Mouse (Mus musculus) MEL (cell line): ENCODE data around the gene Gm3435. TPM values are rescaled to one million over a fixed set of nuclear protein-coding genes. Genes with fewer than 3 reads are reported as not detected.
"Not testable (repeated sequence)": the region's sequence is repeated elsewhere in the genome, so short reads cannot be mapped to it uniquely, and the experiment has no call there.

Source experiments
- DNase-seq: peaks from one replicate; pipeline ENCODE4 v3.0.0; 2011; ENCODE audit warnings: low read depth, low spot score
- H3K27ac ChIP-seq: 2 replicates; pipeline ENCODE4 v1.5.1; 2012; ENCODE audit warnings: low read depth, mild to moderate bottlenecking, control low read depth, low read length, moderate library complexity; ENCODE audit not compliant: control insufficient read depth
- H3K27me3 ChIP-seq, 2 experiments: fragments of 150-350 bp in 1 of 2; sonication (generic) in 1 of 2; 2 replicates each; pipeline ENCODE4 v1.6.1; 2012; ENCODE audit warnings: low read length in 2 of 2, mild to moderate bottlenecking in 2 of 2, improper control_type of control experiment in 1 of 2, moderate library complexity in 1 of 2; ENCODE audit not compliant: insufficient read depth in 2 of 2, control insufficient read depth in 1 of 2
- H3K36me3 ChIP-seq, 2 experiments: 2 replicates each; pipeline ENCODE4 v1.6.1; 2012 to 2014; ENCODE audit warnings: low read length in 2 of 2, improper control_type of control experiment in 1 of 2, inconsistent platforms in 1 of 2, mild to moderate bottlenecking in 1 of 2; ENCODE audit not compliant: insufficient read depth in 2 of 2, control insufficient read depth in 1 of 2
- H3K4me1 ChIP-seq, 2 experiments: fragments of 150-350 bp in 1 of 2; sonication (generic) in 1 of 2; 2 replicates each; pipeline ENCODE4 v1.6.1; 2012; ENCODE audit warnings: low read length in 2 of 2, improper control_type of control experiment in 1 of 2, mild to moderate bottlenecking in 1 of 2; ENCODE audit not compliant: insufficient read depth in 2 of 2, control insufficient read depth in 1 of 2
- H3K4me3 ChIP-seq, 2 experiments: fragments of 150-350 bp in 1 of 2; sonication (generic) in 1 of 2; 2 replicates each; pipeline ENCODE4 v1.5.1; 2012; ENCODE audit warnings: low read depth in 2 of 2, low read length in 2 of 2, mild to moderate bottlenecking in 2 of 2, moderate library complexity in 2 of 2, control low read depth in 1 of 2, improper control_type of control experiment in 1 of 2; ENCODE audit not compliant: control insufficient read depth in 1 of 2, insufficient read depth in 1 of 2
- H3K79me2 ChIP-seq: 2 replicates; pipeline ENCODE4 v1.6.1; 2012; ENCODE audit warnings: mild to moderate bottlenecking, low read length, moderate library complexity; ENCODE audit not compliant: control insufficient read depth, poor library complexity, insufficient read depth
- H3K9ac ChIP-seq: 2 replicates; pipeline ENCODE4 v1.6.1; 2012; ENCODE audit warnings: low read depth, mild to moderate bottlenecking, control low read depth, low read length, moderate library complexity; ENCODE audit not compliant: control insufficient read depth, poor library complexity, severe bottlenecking
- H3K9me3 ChIP-seq: fragments of 150-350 bp; sonication (generic); replicated peaks from 2 replicates; pipeline ENCODE4 v1.6.1; 2012; ENCODE audit warnings: mild to moderate bottlenecking, low read length, improper control_type of control experiment, moderate library complexity; ENCODE audit not compliant: insufficient read depth
- polyA plus RNA-seq, 2 experiments: library from polyadenylated mRNA; stranded (reverse) in 1 of 2; unstranded in 1 of 2; fragments of >175 nt in 1 of 2; fragments of >200 nt in 1 of 2; gene quantifications; 2 replicates each; pipeline versions ENCODE4 v1.2.1 to v1.2.4; 2012; ENCODE audit warnings: low replicate concordance in 2 of 2, low read depth in 1 of 2; ENCODE audit not compliant: insufficient read length in 2 of 2, insufficient read depth in 1 of 2, missing spikeins in 1 of 2
- total RNA-seq: library from RNA; depleted of rRNA; stranded (reverse); fragments of 300-350 nt; gene quantifications from 2 replicates; pipeline ENCODE4 v1.2.3, GENCODE M21; 2012

Gene Gm3435
- total and polyA plus RNA-seq, 3 experiments: 1.1 to 3.6 TPM; not detected in 1

DNA sequence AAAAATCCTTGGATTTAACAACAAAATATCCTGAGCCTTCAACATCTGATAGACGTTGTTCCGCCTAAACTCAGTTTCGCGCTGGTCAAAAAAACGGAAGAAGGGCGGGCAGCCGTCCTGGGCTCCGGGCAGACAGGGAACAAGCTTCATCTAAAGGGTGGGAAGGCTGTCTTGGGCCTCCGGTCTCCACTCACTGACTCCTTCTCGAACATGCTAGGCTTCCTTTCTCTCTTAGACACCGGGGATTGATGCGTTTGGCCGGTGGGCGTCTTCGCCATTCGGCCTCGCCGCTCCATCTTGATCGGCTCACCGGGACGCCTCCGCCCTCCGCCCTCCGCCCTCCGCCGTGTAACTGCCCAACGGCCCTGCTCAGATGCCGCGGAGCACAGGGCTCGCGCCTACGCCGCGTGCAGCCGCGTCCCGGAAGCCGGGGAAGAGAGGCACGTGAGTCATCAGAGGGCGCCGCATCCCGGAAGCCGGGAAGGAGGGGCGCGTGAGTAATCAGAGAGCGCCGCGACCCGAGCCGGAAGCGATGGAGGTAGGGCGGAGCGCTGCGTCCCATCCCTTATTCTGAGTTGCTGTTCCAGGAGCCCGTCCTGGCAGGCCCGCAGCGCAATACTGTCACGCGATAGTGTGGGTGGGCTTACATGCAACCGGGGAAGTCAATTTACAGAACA, 31.5 kb upstream of the Gm3435 start, which contains the start of the genes 9030025P20Rik and Gm3417:
9030025P20Rik (plus strand) TSS at position 107 of the 677 bp plus-strand sequence.
Gm3417 (minus strand) TSS at position 429 of the 677 bp plus-strand sequence.
- not testable (repeated sequence) for H3K27me3 ChIP-seq, H3K9me3 ChIP-seq, H3K79me2 ChIP-seq, H3K4me1 ChIP-seq, H3K36me3 ChIP-seq, DNase-seq
- H3K9ac ChIP-seq: peak within 1 kb of the TSS; percentile 67
- peak within 1 kb of the TSS; percentile 44 to 87; a peak in 3 of 4 replicates for H3K4me3 ChIP-seq
- peak within 1 kb of the TSS; percentile 72 for H3K27ac ChIP-seq

DNA sequence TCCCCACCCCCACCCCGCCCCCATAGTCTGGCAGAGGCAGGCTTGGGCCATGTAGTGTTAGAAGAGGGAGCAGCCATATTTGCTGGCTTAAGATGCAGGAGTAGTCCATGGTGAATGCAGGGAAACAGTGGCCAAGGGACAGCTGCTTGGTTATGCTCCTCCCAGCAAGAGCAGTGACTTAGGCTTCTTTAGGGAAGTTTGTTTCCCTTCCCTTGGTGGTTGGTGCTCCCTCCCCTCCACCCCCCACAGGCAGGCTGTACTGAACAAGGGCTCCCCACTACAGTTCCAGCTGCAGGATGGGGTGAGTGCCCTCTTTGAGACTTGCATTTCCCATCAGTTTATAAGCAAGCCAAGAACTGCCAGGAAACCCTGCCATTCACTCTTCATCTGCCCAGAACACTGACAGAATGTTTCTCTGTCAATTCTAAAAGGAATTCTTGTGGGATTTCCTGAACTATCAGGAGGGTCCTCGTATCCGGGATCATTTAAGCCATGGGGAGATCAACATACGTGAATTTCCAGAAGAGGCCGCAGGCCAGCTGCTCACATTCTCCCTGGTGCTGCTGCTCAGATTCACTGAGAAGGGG, 19.8 kb upstream of the Gm3435 start:
- H3K27ac ChIP-seq: peak overlapping the region; percentile 49; the same call in 1 of the 2 replicates
- H3K27me3 ChIP-seq, H3K9me3 ChIP-seq, H3K9ac ChIP-seq, H3K4me1 ChIP-seq, H3K79me2 ChIP-seq, H3K4me3 ChIP-seq, H3K36me3 ChIP-seq, DNase-seq: not testable (repeated sequence)

DNA sequence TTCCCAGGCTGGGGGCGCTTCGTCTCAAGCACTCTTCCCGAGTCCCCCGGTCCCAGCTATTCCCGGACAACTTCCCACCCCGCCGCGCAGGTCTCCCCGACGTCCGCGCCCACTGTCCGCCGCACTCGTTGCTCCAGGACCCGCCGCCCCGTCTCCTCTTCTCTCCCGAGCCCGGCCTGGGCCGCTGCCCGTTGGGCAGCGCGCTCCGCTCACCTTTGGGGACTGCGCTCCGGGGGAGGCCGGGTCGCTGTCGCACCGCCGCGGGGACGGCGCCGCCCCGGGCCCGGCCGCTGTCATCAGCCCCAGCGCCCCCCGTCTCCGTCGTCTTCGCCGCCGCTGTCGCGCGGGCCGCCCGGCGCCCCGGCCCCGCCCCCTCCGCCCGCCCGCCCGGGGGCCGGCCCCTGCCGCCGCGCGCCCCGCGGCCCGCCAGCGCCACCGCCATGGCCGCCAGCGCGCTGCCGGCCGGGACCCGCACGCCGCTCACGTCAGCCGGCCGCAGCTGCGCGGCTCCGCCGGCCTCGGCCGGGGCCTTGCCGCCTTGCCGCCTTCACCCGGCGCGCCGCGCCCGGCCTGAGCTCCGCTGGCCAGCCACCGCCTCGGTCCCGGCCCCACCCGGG, 17.3 kb upstream of the Gm3435 start:
- H3K27ac ChIP-seq, H3K9me3 ChIP-seq, H3K4me3 ChIP-seq, H3K79me2 ChIP-seq, DNase-seq, H3K27me3 ChIP-seq, H3K4me1 ChIP-seq, H3K9ac ChIP-seq, H3K36me3 ChIP-seq: not testable (repeated sequence)

DNA sequence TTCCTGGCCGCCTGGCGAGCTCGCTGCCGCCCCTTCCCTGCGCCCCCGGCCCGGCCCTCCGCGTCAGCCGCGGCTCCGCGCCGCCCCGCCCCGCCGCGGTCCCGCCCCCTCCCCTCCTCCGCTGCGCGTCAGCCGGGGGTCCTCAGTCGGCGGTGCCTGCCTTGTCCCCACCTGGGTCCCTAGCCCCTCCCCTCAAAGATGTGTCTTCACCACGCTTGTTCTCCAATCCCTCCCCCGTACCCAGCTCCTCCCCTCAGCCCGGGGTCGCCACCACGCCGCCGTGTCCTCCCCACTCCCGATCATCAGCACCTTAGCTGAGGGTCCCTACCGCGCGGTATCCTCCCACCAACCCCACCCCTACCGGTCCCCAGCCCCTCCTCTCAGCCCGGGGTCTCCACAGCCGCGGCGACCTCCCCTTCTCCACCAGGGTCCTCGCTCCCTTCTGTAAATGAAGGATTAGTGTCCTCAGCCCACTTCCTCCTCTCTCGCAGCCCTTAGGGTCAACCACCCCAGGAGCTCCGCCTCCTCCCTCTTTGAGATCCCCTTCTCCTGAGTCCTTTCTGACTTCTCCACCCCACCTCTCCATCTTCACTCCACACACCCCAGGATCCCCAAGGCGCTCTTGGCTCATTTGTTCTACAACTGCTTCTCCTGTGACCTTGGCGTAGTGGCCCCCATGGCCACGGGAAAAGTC, 16.7 kb upstream of the Gm3435 start:
- not testable (repeated sequence) for H3K4me3 ChIP-seq, H3K36me3 ChIP-seq, DNase-seq, H3K27ac ChIP-seq, H3K27me3 ChIP-seq, H3K79me2 ChIP-seq, H3K9me3 ChIP-seq, H3K9ac ChIP-seq, H3K4me1 ChIP-seq

DNA sequence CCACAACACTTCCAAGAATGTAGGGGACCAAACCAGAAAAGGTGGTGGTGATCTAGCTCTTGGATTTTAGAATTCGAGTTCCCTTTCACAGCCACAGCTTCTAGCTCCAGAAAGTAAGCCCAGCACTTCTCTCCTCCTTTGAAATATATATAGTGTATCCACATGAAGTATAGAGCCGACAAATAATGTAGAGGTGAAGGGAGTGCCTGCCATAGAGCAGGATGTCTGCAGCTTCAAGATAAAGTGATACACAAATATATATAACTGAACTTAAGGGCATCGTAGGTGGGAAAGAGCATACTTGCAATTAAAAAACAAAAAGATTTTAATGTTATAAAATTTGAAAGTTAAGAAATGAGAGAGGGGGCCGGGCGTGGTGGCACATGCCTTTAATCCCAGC, 15.8 kb upstream of the Gm3435 start:
- H3K27me3 ChIP-seq, H3K4me1 ChIP-seq, DNase-seq, H3K27ac ChIP-seq, H3K9me3 ChIP-seq, H3K4me3 ChIP-seq, H3K79me2 ChIP-seq, H3K36me3 ChIP-seq, H3K9ac ChIP-seq: not testable (repeated sequence)

DNA sequence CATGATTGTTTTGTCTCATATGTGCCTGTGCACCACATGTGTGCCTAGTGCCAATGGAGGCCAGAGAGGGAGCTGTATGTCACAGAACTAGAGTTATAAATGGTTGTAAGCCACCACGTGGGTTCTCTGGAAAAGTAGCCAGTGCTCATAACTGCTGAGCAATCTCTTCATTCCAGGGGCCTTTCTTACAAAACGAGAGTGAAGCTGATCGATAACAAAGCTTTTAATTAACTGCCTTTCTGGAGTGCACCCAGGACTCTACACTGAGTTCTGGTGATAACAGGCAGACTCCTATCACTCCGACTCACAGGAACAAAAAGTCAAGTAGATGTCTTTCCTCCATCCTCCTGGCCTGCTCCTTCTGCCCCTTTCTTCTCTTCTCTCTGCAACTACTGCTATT, 9.9 kb upstream of the Gm3435 start:
- not testable (repeated sequence) for H3K36me3 ChIP-seq, H3K9ac ChIP-seq, DNase-seq, H3K27me3 ChIP-seq, H3K79me2 ChIP-seq, H3K4me3 ChIP-seq, H3K9me3 ChIP-seq, H3K4me1 ChIP-seq, H3K27ac ChIP-seq

DNA sequence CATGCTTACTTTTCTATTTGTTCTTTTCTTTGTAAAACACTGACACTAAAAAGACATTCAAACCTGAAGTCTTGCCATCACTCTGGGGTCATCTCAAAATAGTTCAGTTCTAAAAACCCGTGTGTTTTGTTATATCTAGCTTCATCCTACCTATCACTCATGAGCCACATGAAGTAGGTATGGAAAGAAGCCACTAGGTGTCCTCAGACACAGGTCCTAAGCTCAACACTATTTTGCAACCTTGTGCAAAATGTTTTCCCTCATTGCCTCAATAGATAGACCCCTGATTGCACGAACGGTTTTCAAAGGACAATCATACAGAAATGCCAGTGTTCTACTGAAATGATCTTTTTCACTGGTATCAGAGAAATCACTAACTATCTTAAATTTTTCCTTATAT, 888 bp upstream of the Gm3435 start:
- H3K27ac ChIP-seq: not testable (repeated sequence)

More for the DNA sequence above, 888 bp upstream of the Gm3435 start:
- not testable (repeated sequence) for DNase-seq, H3K9ac ChIP-seq, H3K4me3 ChIP-seq, H3K9me3 ChIP-seq, H3K4me1 ChIP-seq, H3K36me3 ChIP-seq, H3K27me3 ChIP-seq, H3K79me2 ChIP-seq
